Mouse (Mus musculus): ENCODE measurements around the gene Khdc1c. TPM values are rescaled to one million over a fixed set of nuclear protein-coding genes. Genes with fewer than 3 reads are reported as not detected.

The Khdc1c gene
- total RNA-seq, 1 experiment from 2014 or later, result not detected

- ATAC-seq (ENCODE audit: extremely low read depth, insufficient number of reproducible peaks, low FRiP score, poor library complexity, severe bottlenecking), result no peak
These were observed 51.2 kb downstream of the Khdc1c start for GRCm38 (mm10) chr1:21419370-21419769.

Other genes starting within 250 kb of the Khdc1c start
- gene Tmem14a, start 149.8 kb upstream of the Khdc1c start, total RNA-seq (2017), result 0.37 and 2.2 TPM in 2 replicates
- gene Gsta3, start 127.7 kb upstream of the Khdc1c start, total RNA-seq (2017), result not detected in 2 replicates
- 0.25 and 0.47 TPM in 2 replicates for gene Khdc1a, start 18.7 kb upstream of the Khdc1c start, total RNA-seq (2017)
- 0.35 and 0.49 TPM in 2 replicates for gene Khdc1b, start 15.2 kb downstream of the Khdc1c start, total RNA-seq (2017)